Mouse (Mus musculus): ENCODE measurements around the gene Mxi1. TPM values are rescaled to one million over a fixed set of nuclear protein-coding genes. Genes with fewer than 3 reads are reported as not detected.

Gene Mxi1
- polyA plus RNA-seq, 1 experiment from 2014 or later, result 37.2 TPM

- Histone ChIP-seq H3K27ac (ENCODE audit: low read length) (peak overlapping the region; percentile 95), H3K27me3 (ENCODE audit: control insufficient read depth, insufficient read depth, low read depth, low read length) (no peaks in the 10 kb centered on the region)
- WGBS, result under 1% methylated on average over 37 of the region's 37 CpGs
These were observed 1.4 kb downstream of the Mxi1 start for GRCm38 (mm10) chr19:53311524-53312335.

GRCm38 (mm10) chr19:53312336-53312871 is 2.1 kb downstream of the Mxi1 start:
- Histone ChIP-seq H3K4me1 (ENCODE audit: control insufficient read depth, insufficient read depth, low read length) (peaks cover 14% of the 10 kb centered on the region), H3K9ac (ENCODE audit: low read depth, low read length) (peak overlapping the region; percentile 87), H3K4me2 (ENCODE audit: low read length) (peak overlapping the region; percentile 89), H3K36me3 (ENCODE audit: control insufficient read depth, insufficient read depth, low read length) (no peaks in the 10 kb centered on the region), H3K27me3 (ENCODE audit: control insufficient read depth, insufficient read depth, low read depth, low read length) (no peaks in the 10 kb centered on the region), H3K9me3 (replicated peaks; ENCODE audit: control insufficient read depth, low read length, poor library complexity, severe bottlenecking) (no peaks in the 10 kb centered on the region), H3K27ac (ENCODE audit: low read length) (peak overlapping the region; percentile 95), H3K4me3 (ENCODE audit: low read depth, low read length) (peak overlapping the region; percentile 98)
- 0 out of 2 replicates have a peak, but pooled peaks have one; percentile 11 for ATAC-seq
- under 1% methylated on average over 23 of the region's 26 CpGs for WGBS

More at GRCm38 (mm10) chr19:53311524-53312335, 1.4 kb downstream of the Mxi1 start:
- Histone ChIP-seq H3K4me1 (ENCODE audit: control insufficient read depth, insufficient read depth, low read length) (peaks cover 17% of the 10 kb centered on the region), H3K4me3 (ENCODE audit: low read depth, low read length) (peak overlapping the region; percentile 98), H3K9ac (ENCODE audit: low read depth, low read length) (peak overlapping the region; percentile 87), H3K9me3 (replicated peaks; ENCODE audit: control insufficient read depth, low read length, poor library complexity, severe bottlenecking) (no peaks in the 10 kb centered on the region), H3K4me2 (ENCODE audit: low read length) (peak overlapping the region; percentile 89), H3K36me3 (ENCODE audit: control insufficient read depth, insufficient read depth, low read length) (no peaks in the 10 kb centered on the region)
- no peak for ATAC-seq

- Histone ChIP-seq H3K27me3 (ENCODE audit: control insufficient read depth, insufficient read depth, low read depth, low read length) (no peaks in the 10 kb centered on the region), H3K9ac (ENCODE audit: low read depth, low read length) (peak overlapping the region; percentile 87), H3K36me3 (ENCODE audit: control insufficient read depth, insufficient read depth, low read length) (no peaks in the 10 kb centered on the region), H3K9me3 (replicated peaks; ENCODE audit: control insufficient read depth, low read length, poor library complexity, severe bottlenecking) (no peaks in the 10 kb centered on the region), H3K4me2 (ENCODE audit: low read length) (peak overlapping the region; percentile 89), H3K4me1 (ENCODE audit: control insufficient read depth, insufficient read depth, low read length) (peaks cover 14% of the 10 kb centered on the region), H3K27ac (ENCODE audit: low read length) (peak overlapping the region; percentile 95), H3K4me3 (ENCODE audit: low read depth, low read length) (peak overlapping the region; percentile 98)
- WGBS, result under 1% methylated on average over 55 of the region's 63 CpGs
- peak; percentile 16 for ATAC-seq
These were observed 2.8 kb downstream of the Mxi1 start for GRCm38 (mm10) chr19:53312951-53313683.

GRCm38 (mm10) chr19:53313684-53314443 is 3.5 kb downstream of the Mxi1 start:
- H3K27ac ChIP-seq (ENCODE audit: low read length), result peak overlapping the region; percentile 95
- H3K9me3 ChIP-seq (replicated peaks; ENCODE audit: control insufficient read depth, low read length, poor library complexity, severe bottlenecking), result no peaks in the 10 kb centered on the region
- ATAC-seq, result peak; percentile 84
- H3K9ac ChIP-seq (ENCODE audit: low read depth, low read length), result peak overlapping the region; percentile 87
- peaks cover 14% of the 10 kb centered on the region for H3K4me1 ChIP-seq (ENCODE audit: control insufficient read depth, insufficient read depth, low read length)
- no peaks in the 10 kb centered on the region for H3K27me3 ChIP-seq (ENCODE audit: control insufficient read depth, insufficient read depth, low read depth, low read length)
- no peaks in the 10 kb centered on the region for H3K36me3 ChIP-seq (ENCODE audit: control insufficient read depth, insufficient read depth, low read length)
- H3K4me2 ChIP-seq (ENCODE audit: low read length), result peak overlapping the region; percentile 89
- WGBS, result under 1% methylated on average over 52 of the region's 52 CpGs
- peak overlapping the region; percentile 98 for H3K4me3 ChIP-seq (ENCODE audit: low read depth, low read length)

GRCm38 (mm10) chr19:53314530-53315208 is 4.4 kb downstream of the Mxi1 start:
- no peaks in the 10 kb centered on the region for H3K36me3 ChIP-seq (ENCODE audit: control insufficient read depth, insufficient read depth, low read length)
- H3K27ac ChIP-seq (ENCODE audit: low read length), result peak overlapping the region; percentile 47
- no peaks in the 10 kb centered on the region for H3K9me3 ChIP-seq (replicated peaks; ENCODE audit: control insufficient read depth, low read length, poor library complexity, severe bottlenecking)
- 0 out of 2 replicates have a peak, but pooled peaks have one; percentile 0 for ATAC-seq
- H3K4me1 ChIP-seq (ENCODE audit: control insufficient read depth, insufficient read depth, low read length), result peaks cover 13% of the 10 kb centered on the region
- WGBS, result 55% methylated on average over 16 of the region's 16 CpGs
- H3K4me3 ChIP-seq (ENCODE audit: low read depth, low read length), result peak overlapping the region; percentile 98
- H3K27me3 ChIP-seq (ENCODE audit: control insufficient read depth, insufficient read depth, low read depth, low read length), result no peaks in the 10 kb centered on the region
- H3K9ac ChIP-seq (ENCODE audit: low read depth, low read length), result no peak overlapping the region
- H3K4me2 ChIP-seq (ENCODE audit: low read length), result peak overlapping the region; percentile 89

DNA sequence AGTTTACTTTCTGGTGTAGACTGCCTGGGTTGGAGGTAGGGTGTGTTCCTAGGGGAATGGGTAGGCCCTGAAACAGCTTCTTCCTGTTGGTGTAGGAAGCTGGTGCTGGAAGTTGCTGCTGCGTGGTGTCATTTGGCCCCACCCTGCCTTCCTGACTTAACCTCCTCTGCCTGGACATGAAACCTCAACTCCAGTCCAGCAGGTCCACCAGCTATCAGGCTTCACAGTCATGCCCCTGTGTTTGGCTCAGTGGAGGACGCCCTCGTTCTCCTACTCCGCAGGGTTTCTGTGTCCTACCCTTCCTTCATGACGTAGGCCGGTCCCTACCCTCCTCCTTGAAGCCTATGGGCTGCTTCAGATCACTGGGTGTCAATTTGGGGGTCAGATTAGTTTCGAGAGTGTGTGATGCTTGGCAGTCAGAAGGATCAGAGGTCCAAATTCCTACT is 4.9 kb downstream of the Mxi1 start:
- Histone ChIP-seq H3K4me1 (ENCODE audit: control insufficient read depth, insufficient read depth, low read length) (peaks cover 11% of the 10 kb centered on the region), H3K36me3 (ENCODE audit: control insufficient read depth, insufficient read depth, low read length) (no peaks in the 10 kb centered on the region), H3K27me3 (ENCODE audit: control insufficient read depth, insufficient read depth, low read depth, low read length) (no peaks in the 10 kb centered on the region), H3K9ac (ENCODE audit: low read depth, low read length) (no peak overlapping the region), H3K9me3 (replicated peaks; ENCODE audit: control insufficient read depth, low read length, poor library complexity, severe bottlenecking) (no peaks in the 10 kb centered on the region), H3K27ac (ENCODE audit: low read length) (no peak overlapping the region), H3K4me3 (ENCODE audit: low read depth, low read length) (no peak overlapping the region), H3K4me2 (ENCODE audit: low read length) (no peak overlapping the region)
- WGBS, result 80% methylated on average over 7 of the region's 7 CpGs
- ATAC-seq, result no peak

GRCm38 (mm10) chr19:53316105-53316504 is 5.8 kb downstream of the Mxi1 start:
- Histone ChIP-seq H3K4me2 (ENCODE audit: low read length) (no peak overlapping the region), H3K4me1 (ENCODE audit: control insufficient read depth, insufficient read depth, low read length) (peaks cover 11% of the 10 kb centered on the region), H3K4me3 (ENCODE audit: low read depth, low read length) (no peak overlapping the region), H3K9ac (ENCODE audit: low read depth, low read length) (no peak overlapping the region), H3K27ac (ENCODE audit: low read length) (no peak overlapping the region), H3K9me3 (replicated peaks; ENCODE audit: control insufficient read depth, low read length, poor library complexity, severe bottlenecking) (no peaks in the 10 kb centered on the region), H3K36me3 (ENCODE audit: control insufficient read depth, insufficient read depth, low read length) (no peaks in the 10 kb centered on the region), H3K27me3 (ENCODE audit: control insufficient read depth, insufficient read depth, low read depth, low read length) (no peaks in the 10 kb centered on the region)
- ATAC-seq, result no peak
- 88% methylated on average over 8 of the region's 8 CpGs for WGBS

- Histone ChIP-seq H3K4me2 (ENCODE audit: low read length) (no peak overlapping the region), H3K9me3 (replicated peaks; ENCODE audit: control insufficient read depth, low read length, poor library complexity, severe bottlenecking) (no peaks in the 10 kb centered on the region), H3K4me1 (ENCODE audit: control insufficient read depth, insufficient read depth, low read length) (peaks cover 11% of the 10 kb centered on the region), H3K27me3 (ENCODE audit: control insufficient read depth, insufficient read depth, low read depth, low read length) (no peaks in the 10 kb centered on the region), H3K36me3 (ENCODE audit: control insufficient read depth, insufficient read depth, low read length) (no peaks in the 10 kb centered on the region), H3K4me3 (ENCODE audit: low read depth, low read length) (no peak overlapping the region), H3K27ac (ENCODE audit: low read length) (no peak overlapping the region), H3K9ac (ENCODE audit: low read depth, low read length) (no peak overlapping the region)
- no peak for ATAC-seq
- 86% methylated on average over 6 of the region's 6 CpGs for WGBS
These were observed 6.6 kb downstream of the Mxi1 start for GRCm38 (mm10) chr19:53316963-53317362.

All from midbrain, embryonic 16.5 days (tissue).